Mouse (Mus musculus) CD4-positive helper T cell, adult 2 months (primary cell): ENCODE measurements around the gene Gm49396.

Experiments used
- DNase-seq: peaks from one replicate; pipeline ENCODE4 v3.0.0-alpha.2; 2012; ENCODE audit warnings: low read depth, missing footprints, low spot score

The Gm49396 gene

DNA sequence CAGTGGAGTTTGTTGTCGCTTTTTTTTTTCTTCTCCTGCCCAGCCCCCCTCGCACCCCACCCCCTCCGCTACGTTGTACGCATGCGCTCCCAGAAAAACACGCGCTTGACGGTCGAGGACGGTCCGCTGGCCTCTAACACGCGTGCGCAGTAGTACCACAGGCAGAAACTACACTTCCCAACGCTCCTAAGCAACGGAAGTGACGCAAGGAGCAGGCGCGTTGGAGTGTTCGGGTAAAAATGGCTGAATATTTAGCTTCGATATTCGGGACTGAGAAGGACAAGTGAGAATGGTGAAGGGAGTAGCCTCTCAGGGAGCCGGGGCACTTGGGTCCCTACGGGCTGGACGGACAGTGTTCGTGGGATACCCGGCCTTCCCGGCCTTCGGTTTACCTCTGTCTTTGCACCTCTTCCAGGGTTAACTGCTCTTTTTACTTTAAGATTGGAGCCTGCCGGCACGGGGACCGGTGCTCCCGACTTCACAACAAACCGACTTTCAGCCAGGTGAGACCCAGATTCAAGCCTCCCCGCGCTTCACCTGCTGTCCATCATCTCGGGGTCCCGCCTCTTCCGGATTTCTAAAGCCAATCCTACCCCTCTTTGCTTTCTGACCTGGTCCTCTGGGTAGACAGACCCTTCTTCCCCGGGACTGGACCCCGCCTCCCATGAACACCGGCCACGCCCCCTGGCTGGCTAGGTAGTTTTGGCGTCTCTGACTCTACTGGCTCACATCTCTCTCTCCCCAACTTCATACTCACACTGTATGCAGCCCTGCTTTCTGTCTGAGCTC is at the start of gene Gm49396, which contains the start of the genes U2af1l4 and Psenen:
Gene Gm49396, plus strand, starts transcription at position 228 of the 789 bp plus-strand sequence.
Gene U2af1l4, plus strand, starts transcription at position 185 of the 789 bp plus-strand sequence.
Gene Psenen, minus strand, starts transcription at position 511 of the 789 bp plus-strand sequence.
- DNase-seq: peak; percentile 98

DNA sequence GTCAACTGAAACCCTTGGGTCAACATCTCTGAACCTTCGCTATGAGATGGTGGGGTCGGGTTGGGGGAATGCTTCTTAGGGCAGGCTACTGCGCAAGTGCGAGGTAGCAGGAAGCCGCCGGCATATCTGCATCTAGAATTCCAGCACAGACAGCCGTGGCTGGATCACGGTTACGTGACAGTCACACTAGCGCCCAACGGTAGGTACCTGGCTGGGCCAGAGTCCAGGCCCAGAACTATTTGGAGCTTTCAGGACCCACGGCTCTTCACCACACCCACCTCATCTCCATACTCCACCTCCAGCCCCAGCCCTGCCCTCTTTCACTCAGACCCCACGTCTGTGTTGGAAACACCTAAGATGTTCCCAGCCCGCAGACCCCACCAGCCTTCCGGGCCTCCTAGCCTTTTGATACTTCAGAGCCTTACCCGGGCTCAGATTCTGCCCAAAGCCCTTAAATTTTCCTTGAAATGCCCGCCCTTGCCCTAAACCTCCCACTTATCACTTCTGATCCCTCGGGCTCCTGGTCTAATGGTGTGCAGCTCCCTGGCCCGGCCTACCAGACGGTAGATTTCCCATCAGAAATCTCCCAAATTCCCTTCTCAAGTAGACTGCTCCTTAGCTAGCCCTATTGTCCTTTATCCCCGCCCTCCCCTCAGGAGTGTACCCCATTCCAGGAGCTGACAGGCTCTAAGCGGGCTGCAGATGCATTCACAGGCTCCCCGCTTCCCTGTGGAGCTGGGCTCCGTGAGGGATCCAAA is 48.0 kb upstream of the Gm49396 start:
- DNase-seq: no peak

DNA sequence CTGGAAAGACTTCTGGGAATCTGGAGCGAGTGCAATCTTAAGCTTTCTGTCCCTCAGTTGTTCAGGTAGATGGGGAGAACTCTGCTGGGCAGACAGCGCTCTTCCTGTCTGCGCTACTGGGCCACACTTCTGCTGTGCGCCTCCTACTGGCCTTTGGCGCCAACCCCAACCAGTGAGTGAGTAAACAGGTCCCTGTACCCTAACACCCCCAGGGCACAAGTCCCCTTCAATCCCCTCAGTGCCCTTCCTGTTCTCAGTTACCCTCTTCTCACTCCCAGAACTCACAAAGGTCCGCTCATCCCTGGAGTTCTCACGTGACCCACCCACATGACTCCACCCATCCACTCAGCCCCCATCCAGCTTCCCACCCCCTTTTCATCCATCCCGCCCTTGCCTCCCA is 44.8 kb upstream of the Gm49396 start:
- no peak for DNase-seq

DNA sequence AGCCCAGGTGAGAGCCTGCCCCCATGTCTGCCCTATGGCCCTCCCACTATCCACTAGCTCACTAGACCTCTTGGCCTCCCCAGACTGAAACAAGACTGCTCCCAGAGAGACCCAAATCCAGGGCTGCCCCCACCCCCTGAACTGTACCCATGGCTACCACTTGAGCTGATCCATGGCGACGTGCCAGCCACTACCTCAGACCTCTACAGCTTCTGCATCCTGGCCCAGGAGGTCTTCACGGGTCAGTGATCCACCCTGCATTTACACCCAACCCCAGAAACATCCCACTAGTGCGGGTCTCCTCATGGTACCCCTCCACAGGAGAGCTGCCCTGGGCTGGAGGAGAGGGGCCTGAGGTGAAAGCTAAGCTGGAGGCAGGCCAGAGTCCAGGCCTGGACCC is 42.7 kb upstream of the Gm49396 start:
- DNase-seq: no peak

DNA sequence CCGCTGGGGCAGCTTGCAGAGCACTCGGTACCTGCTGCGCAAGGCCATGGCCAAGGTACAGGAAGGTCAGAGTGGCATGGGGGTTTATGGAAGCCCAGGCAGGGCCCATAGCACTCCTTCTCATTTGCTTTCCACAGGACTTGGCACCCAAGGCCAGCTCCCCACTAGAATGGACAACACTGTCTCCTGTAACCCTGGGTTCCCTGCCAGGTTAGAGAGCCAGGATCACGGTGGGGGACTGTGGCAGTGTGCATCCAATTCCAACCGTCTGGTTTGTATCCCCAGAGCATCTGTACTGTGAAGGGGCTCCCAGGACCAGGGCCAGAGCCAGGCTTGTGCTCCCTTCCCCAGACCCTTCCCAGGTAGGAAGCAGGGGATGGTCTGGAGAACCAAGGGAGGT is 42.3 kb upstream of the Gm49396 start:
- no peak for DNase-seq

DNA sequence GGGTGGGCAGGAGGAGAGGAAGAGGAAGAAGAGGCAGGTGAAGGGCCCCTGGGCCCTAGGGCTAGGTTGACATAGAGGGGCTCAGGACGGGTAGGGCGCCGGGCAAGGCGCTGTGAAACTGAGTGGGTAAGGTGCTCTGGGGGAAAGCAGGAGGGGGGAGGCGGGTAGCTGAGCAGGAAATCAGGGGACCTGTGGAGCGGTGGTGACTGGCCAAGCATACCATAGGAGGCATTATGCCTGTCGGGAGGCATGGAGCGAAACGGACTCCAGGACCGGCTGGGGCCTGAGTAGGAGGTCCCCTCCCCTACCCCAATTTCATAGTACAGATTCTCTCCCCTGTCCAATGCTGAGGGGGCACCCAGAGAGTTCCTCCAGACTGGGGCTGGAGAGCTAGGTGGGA is 40.3 kb upstream of the Gm49396 start:
- DNase-seq: no peak

DNA sequence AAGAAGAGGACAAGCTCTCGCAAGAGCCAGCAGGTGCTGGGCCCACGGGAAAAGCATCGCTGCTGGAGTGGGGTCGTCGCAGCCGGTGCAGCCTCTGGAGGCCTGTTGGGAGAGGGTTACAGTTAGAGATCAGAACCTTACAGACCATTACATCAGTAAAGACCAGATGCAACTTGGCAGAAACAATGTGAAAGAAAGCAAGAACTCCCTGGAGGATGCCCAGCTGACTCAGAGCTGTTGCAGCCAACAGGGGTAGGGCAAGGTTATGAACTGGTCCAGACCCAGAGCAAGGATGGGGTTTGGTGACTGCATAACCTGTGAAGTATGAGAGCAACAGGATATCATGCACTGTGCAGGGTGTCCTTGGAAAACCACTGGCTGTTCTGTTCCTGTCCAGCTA is 38.7 kb upstream of the Gm49396 start:
- no peak for DNase-seq

DNA sequence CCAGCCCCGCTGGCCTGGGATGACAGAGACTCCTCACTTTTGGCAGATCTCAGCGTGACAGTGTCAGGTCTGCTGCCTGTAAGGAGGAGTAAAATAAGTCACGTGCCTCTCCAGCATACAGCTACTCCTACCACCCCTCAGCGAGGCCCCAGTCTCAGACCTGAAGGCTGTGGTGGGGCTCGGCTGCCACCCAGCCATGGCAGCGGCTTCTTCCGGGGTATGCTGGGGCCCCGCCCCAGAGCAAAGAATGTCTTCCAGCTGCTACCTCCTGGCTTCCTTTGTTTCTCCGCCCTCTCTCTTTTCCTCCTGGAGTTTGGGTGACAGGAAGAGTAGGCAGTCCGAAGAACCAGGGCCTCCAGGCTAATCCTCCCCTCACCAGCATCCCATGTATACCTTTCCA is 37.2 kb upstream of the Gm49396 start:
- no peak for DNase-seq

DNA sequence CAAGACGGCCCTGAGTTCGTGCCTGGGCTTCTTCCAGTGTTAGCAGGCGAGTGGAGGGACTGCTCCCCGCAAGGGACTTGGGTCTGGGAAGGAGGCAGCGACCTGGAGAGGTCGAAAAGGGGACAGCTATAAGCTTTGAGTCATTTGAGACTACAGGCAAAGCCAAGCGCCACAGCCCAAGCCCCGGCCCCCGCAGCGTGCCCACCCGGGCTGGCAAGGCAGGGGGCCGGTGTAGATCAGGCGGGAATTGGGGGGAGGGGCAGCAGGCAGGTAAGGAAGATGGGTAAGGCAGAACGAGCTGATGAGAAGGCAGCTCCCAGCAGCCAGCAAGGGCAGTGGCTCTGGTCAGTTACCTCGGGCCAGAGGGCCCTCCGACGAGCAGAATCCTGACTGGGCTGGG is 36.7 kb upstream of the Gm49396 start:
- no peak for DNase-seq

DNA sequence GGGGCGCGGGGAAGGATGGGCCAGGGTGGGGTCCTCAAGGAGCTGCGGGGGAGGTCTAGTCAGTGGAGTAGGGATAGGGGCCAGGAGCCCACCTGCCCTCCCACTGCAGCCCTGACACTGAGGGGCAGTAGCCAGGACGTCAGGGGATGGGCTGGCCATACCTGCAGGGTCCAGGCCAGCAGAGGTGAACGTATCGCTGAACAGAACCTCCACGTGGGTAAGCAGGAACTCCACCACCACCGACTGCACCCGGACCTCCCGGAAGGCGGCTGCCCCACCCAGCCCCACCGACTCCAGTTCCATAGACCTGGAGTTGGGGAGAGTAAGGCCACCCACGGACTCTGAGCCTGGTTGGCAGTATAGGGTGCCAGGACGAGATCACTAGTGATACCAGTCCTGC is 36.2 kb upstream of the Gm49396 start:
- DNase-seq: no peak

DNA sequence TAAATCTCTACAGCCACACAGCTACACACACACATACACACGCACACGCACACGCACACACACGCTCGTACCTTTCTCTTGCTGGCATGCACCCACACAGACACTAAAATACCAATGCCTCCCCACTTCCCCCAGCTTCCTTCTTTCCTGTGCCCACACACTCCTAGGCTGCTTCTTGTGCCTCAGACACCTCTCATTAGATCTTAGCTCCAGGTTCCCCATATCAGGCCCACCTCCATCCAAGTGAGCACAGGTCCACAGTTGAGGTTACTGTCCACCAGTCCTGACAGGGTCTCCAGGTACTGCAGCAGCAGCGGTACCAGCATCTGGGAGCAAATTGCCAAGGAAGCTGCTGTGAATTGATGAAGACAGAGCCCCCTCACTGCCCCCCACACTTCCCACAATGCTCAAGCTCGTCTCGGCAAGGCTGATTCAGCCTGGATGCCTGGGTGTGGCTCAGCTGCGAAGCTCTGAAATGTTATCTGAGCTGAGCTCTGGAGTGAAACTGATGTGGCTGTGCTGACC is 31.8 kb upstream of the Gm49396 start:
- no peak for DNase-seq

DNA sequence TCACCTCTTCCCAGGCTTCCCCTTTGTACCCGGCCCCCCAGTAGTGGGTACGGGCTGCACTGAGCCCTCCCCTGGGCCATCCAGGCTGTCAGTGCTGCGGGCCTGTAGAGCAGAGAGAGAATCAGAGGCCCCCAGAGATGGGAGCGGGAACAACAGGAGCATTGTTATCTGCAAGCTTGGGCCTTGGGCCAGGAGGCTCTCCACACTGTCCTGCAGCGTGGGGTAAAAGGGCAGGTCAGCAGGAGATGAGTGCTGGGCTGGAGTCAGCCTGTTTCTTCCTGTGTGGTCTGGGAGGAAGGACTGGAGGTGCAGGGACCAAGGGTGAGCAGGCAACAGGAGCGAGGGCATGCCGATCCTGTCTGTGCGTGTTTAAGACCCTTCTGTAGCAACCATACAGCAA is 30.2 kb upstream of the Gm49396 start:
- no peak for DNase-seq

DNA sequence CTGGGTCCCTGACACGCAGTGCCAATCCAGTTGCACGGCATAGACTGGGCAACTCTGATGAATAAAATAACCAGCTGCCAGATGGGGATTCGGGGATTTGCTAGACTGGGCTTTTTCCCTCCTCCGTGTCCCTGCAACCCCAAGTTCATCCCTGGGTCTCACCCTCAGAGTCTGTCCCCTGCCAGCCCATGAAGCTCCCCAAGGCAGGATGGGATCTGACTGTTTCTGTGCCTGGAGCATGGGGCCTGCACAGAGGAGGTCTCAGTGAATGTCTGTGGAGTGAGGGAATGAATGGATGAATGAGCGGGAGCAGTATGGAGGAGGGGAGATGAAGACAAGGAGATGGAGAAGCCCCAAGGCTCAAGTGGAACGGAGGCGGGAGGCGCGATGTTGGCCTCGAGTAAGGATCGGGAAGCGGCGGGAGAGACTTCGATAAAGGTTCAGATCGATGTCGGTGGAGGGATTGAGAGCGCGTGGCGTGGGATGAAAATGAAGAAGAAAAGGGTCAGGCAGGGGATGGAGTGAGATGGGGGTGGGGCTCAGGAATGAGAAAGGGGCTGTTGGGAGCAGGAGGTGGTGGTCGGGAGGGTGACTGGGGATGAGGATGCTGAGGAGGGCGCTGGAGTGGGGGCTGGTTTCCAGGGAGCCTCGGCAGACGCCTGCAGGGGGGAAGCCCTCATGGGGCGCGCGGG is 29.1 kb upstream of the Gm49396 start:
- DNase-seq: no peak

DNA sequence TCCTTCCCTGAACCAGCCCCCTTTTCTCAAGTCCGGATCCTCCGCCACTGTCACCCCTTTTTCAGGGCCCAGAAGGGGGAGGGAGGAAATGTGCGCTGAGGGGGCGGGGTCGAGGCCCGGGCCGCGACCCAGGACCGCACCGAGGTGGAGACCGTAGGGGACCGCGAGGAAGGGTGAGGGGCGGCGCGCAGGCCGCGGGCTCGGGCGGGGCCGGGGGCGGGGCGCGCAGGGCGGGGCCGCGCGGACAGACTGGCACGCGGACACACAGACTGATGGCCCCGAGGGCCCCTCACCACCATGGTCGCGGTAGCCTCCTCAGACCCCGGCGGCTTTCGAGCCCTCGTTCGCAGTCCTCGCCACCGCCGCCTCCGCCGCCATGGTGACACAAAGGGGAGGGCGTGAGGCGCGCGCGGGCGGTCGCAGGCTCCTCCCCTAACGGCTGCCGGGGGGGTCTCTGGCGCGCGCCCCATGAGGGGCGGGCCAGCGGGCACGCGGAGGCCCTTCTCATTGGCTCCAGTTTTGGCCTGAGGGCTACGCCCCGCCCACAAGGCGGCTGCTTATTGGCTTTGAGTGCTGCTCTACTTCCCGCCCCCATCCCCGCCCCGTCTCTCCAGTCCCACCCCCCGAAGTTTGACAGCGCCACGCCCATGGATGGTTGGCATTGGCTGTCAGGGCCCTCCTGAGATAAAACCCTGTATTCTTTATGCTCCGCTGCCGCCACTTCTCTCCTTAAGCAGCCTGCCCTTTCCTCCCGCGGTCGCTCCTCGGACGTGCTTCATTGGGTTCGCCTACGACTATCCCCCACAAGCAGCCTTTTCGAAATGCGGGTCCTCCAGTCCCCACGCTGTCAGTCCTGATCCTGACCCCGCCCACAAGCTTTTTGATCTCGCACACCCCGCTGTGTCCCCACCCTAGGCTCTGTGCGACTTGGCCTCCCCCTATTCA is 28.2 kb upstream of the Gm49396 start, which contains the start of gene Arhgap33:
Gene Arhgap33, minus strand, starts transcription at position 428 of the 945 bp plus-strand sequence.
- peak; percentile 98 for DNase-seq

DNA sequence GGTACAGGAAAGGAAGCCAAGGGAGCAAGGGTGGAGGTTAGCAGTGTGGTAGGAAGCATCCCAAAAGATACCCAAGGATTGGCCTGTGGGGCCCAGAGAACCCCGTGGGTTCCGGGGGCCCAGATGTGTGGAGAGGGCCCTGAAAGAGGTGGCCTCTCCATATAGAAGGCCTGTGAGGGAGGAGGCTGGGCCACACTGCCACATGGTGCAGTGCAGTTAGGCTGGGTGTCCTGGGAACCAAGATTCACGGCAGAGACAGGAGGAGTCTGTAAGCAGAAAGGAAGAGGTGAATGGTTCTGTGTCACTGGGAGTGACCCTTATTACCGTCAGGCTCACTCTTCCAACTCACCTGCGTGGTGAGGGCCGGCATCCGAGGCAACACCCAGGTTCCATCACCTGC is 22.6 kb upstream of the Gm49396 start:
- no peak for DNase-seq

DNA sequence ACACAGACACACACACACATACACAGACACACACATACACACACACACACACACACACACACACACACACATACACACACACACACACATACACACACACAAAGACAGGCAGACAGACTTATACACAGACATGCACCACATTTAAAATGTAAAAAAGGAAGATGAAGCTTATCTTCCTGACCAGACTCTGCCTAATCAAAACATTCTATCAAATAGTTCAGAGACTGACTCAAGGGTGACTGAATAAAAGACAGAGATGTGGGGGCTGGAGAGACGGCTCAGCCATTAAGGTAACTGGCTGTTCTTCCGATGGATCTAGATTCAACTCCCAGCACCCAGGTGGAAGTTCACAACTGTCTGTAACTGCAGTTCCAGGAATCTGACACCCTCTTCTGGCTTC is 18.8 kb upstream of the Gm49396 start:
- DNase-seq: no peak

DNA sequence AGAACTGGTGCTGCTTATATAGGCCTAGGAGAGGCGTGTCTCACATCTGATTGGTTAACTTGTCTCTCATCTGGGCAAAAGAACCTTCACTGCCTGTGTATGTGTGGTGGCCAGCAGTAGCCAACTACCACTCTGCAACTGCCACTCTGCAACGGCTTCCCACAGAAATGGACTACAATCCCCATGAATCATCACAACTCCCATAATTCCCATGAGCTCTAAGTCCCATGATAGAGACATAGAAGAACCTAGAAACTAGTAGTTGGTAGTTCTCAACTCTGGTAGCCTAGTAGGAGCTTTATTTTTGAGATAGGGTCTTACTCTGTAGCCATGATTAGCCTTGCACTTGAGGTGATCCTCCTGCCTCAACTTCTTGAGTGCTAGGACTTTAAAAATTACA is 13.3 kb upstream of the Gm49396 start:
- no peak for DNase-seq

DNA sequence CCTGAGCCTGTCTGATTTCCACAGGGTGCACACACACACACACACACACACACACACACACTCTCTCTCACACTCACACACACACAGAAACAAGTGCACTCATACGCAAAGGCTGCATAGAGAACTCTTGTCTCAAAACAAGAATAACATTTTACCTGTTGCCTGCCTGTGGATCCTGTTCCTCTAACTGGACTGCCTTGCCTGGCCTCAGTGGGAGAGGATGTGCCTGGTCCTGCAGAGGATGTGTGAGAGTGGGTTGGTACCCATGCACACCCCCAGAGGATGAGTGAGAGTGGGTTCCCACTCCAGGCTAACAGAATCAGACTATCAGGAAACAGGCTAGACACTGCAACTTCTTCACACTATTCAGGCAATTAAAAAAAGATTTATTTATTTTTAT is 12.5 kb upstream of the Gm49396 start:
- no peak for DNase-seq

DNA sequence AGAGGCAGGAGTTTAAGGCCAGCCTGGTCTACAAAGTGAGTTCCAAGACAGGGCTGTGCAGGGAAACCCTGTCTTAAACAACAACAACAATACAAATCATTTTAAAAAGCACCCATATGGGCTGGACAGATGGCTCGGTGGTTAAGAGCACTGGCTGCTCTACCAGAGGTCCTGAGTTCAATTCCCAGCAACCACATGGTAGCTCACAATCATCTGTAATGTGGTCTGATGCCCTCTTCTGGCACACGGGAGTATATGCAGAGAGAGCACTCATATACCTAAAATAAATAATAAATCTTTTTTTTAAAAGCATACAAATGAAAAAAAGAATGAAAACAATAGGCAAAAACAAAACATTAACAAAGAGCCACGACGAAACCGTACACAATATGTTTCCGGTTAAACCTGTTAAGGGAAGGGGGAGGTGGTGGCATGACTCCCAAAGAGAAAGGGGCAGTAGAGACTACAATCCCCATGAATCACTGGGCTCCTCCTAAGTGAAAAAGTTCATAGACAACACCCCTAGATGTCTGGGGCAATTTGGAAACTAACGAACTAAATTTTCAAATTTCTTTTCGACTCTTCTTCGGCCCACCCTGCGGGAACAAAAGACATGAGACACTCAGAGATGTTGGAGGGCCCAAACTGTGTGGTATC is 11.6 kb upstream of the Gm49396 start:
- no peak for DNase-seq
